Mouse (Mus musculus) olfactory bulb, adult 2 months (tissue): ENCODE data around the gene Dab2. TPM values are rescaled to one million over a fixed set of nuclear protein-coding genes. Genes with fewer than 3 reads are reported as not detected.

ENCODE experiments used
- H3K27ac ChIP-seq: fragments of 200-500 bp; 2 replicates; pipeline ENCODE4 v1.5.1; 2012; ENCODE audit warnings: low read depth, low read length; ENCODE audit not compliant: insufficient read depth
- H3K4me1 ChIP-seq: fragments of 200-500 bp; 2 replicates; pipeline ENCODE4 v1.6.1; 2012; ENCODE audit warnings: low read length; ENCODE audit not compliant: control insufficient read depth, insufficient read depth
- H3K4me3 ChIP-seq: fragments of 200-500 bp; 2 replicates; pipeline ENCODE4 v1.5.1; 2012; ENCODE audit warnings: mild to moderate bottlenecking, low read depth, low read length, moderate library complexity; ENCODE audit not compliant: insufficient read depth
- CTCF ChIP-seq: fragments of 200-500 bp; IDR thresholded peaks from 2 replicates; pipeline ENCODE4 v1.5.1; 2012; ENCODE audit warnings: low read depth, mild to moderate bottlenecking, low read length, moderate library complexity; ENCODE audit not compliant: insufficient read depth
- POLR2A ChIP-seq: fragments of 200-500 bp; IDR thresholded peaks from 2 replicates; pipeline ENCODE4 v1.6.1; 2012; ENCODE audit warnings: mild to moderate bottlenecking, low read depth, low read length, moderate library complexity; ENCODE audit not compliant: insufficient read depth
- WGBS: fragments of 180-500 bp; shearing (Covaris S2); methylation state at CpG from one replicate; pipeline ENCODE4 v1.1.7; 2018; 5-methylcytosine and 5-hydroxymethylcytosine counted together
- polyA plus RNA-seq: library from polyadenylated mRNA; stranded (reverse); fragments of >200 nt; gene quantifications from 2 replicates; pipeline ENCODE4 v1.2.4, GENCODE M21; 2012; ENCODE audit warnings: low replicate concordance; ENCODE audit not compliant: missing spikeins, insufficient read depth, insufficient read length

The Dab2 gene
- polyA plus RNA-seq, 1 experiment: not detected

DNA sequence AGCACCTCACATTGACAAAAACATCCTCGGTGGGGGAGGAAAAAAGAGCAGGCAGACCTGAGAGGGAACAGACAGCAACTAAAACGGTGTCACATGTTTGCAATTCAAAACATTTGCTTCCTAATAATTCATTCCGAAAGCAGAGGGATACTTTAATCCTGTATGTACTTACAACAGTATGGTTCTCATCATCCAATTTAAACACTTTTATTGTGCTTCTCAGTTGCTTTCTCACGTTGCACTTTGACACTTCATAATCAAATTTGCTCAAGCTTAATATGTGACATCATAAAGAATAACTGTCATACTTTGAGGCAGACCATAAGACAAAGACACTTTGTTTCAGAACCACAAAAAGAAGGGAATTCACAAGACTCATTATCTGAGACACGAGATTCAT is 20.9 kb downstream of the Dab2 start:
- 62% methylated on average over 5 of the region's 5 CpGs for WGBS
- TF ChIP-seq CTCF: no peak
- no peak for TF ChIP-seq POLR2A
- Histone ChIP-seq H3K27ac (no peak overlapping the region), H3K4me1 (no peaks in the 10 kb centered on the region), H3K4me3 (no peak overlapping the region)

DNA sequence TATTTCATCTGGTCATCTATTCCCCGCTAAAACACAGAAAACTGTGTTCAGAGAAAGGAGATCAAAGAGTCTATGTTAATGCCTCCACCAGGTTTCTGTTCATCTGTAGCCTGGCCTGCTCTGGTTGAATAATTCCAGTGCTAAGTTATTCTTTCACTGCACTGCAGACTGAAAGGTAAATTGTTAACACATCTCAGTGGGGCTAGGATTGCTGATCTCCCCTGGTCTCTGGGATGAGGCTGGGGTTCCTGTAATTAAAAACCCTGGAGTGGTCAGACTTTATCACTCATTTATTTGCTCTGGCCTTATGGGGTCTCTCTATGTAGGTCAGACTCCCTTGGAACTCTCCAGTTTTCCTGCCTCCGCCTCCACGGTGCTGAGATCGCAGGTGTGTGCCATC is 21.7 kb downstream of the Dab2 start:
- WGBS: 88% methylated on average over 4 of the region's 4 CpGs
- TF ChIP-seq POLR2A (no peak), CTCF (no peak)
- no peak overlapping the region for H3K4me3 ChIP-seq
- no peaks in the 10 kb centered on the region for H3K4me1 ChIP-seq
- H3K27ac ChIP-seq: no peak overlapping the region

DNA sequence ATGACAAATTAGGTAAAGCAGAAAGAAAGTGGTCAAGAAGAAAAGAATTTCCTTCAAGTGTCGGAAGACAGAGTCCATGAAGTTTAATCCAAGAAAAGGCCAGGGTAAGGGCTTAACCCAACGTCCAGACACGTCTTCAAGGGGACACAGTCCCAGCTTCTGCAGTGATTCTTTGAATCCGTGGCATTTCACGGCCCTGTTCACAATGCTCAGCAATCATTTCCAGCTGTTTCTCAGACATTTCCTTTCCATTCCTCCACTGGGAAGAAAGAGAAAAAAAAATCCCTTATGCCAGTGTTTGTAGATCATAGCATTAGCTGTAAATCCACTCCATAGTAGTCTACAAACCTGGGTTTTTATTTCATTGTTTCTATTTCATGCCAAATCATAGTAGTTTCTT is 22.7 kb downstream of the Dab2 start:
- H3K27ac ChIP-seq: no peak overlapping the region
- TF ChIP-seq CTCF (no peak), POLR2A (no peak)
- WGBS: 47% methylated on average over 5 of the region's 5 CpGs
- no peak overlapping the region for H3K4me3 ChIP-seq
- no peaks in the 10 kb centered on the region for H3K4me1 ChIP-seq

DNA sequence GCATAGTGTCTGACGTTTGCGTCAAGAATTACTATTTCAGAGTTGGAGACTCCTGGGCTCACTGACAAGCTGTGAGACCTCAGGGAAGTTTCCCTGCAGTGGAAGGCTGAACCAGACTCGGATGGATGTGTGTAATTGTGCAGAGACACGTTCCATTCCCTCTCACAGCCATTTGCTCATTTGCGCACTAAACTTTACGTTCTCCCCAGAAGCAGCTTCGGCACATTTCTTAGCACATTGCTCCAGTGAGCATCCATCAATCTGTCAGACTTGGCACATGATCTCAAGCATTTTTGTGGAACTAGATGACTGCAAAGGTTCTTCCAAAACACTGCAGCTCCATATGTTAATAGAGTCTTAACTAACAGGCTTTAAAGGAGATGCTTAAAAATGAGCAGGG is 24.0 kb downstream of the Dab2 start:
- WGBS: 83% methylated on average over 7 of the region's 7 CpGs
- Histone ChIP-seq H3K27ac (no peak overlapping the region), H3K4me1 (no peaks in the 10 kb centered on the region), H3K4me3 (no peak overlapping the region)
- no peak for TF ChIP-seq POLR2A
- TF ChIP-seq CTCF: no peak

DNA sequence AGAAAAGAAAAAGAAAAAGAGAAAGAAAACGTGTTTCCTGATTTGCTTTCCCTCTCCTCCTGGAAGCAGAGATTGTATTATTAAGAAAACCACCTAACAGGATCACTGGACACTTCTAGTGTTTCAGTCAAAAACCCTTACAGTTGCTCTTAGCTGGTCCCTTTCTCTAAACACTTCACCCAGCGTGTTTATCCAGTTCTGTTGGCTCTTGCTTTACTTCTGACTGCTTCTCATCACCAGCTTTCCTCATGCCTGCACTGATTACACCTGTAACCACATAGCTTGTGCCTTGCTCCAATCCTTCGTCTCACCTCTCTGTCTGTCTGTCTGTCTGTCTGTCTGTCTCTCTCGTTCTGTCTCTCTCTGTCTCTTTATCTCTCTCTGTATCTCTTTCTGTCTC is 25.9 kb downstream of the Dab2 start:
- 80% methylated on average over 4 of the region's 4 CpGs for WGBS
- Histone ChIP-seq H3K27ac (no peak overlapping the region), H3K4me1 (no peaks in the 10 kb centered on the region), H3K4me3 (no peak overlapping the region)
- TF ChIP-seq CTCF: no peak
- TF ChIP-seq POLR2A: no peak

DNA sequence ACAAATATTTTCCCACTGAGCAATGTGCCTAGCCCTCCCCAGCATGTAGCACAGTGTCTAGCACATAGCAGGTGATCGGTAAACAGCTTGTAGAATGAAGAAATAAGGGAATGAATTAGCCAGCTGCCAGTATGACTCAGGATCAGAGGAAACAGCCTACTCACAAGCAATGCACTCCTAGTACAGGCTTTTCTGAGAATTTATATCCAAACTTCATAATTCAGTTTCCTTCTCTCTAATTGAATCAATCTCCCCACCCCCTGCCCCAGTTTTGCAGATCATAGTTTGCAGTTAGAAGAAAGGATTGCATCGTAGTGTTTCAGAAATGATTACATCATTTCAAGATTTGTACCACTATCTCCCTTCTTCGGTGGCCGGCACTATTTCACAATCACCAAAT is 26.4 kb downstream of the Dab2 start:
- Histone ChIP-seq H3K4me3 (no peak overlapping the region), H3K27ac (no peak overlapping the region), H3K4me1 (no peaks in the 10 kb centered on the region)
- WGBS: 65% methylated on average over 4 of the region's 4 CpGs
- TF ChIP-seq POLR2A: no peak
- TF ChIP-seq CTCF: no peak

DNA sequence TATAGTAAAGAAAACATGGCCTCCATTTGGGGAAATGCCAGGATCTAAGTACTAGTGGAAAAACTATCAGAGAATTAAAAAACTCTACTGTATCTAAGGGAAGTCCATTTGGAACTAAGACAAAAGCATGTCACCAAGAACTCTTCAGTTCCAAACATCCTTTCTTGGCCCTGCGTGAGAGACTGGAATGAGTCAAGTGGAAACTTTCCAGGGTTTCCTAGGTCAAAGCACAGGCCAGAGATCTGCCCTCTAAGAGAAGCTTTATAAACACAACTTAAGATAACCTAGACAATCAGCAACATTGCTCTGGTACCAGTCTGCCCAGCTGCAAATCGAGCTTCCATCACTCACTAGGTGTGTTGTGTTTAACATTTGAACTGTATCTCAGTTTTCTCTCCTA is 31.8 kb downstream of the Dab2 start:
- no peaks in the 10 kb centered on the region for H3K4me1 ChIP-seq
- no peak for TF ChIP-seq POLR2A
- TF ChIP-seq CTCF: no peak
- 78% methylated on average over 2 of the region's 2 CpGs for WGBS
- no peak overlapping the region for H3K27ac ChIP-seq
- H3K4me3 ChIP-seq: no peak overlapping the region

DNA sequence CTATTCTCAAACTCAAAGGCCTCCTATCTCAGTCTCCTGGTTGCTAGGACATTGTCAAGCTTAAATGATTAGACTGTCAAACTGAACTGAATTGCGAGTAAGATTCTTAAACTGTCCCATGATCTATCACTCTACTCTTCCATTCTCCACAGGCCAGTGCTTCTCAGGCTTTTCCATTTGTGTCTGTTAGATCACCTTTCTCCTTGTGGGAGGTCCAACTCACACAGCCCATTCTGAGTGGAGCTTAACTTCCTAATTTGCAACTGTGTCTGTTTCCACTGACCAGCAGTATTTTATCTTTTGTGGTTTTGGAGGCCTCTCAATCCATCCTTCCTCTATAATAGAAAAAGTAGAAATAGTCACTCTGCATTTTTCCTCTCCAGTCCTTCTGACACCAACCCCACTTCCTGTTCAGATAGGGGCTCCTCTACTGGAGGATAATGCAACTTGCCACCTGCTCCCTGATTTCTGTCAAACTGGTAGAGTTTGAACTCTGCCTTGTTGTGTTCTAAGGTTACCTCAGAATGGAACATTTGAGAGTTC is 35.1 kb downstream of the Dab2 start:
- Histone ChIP-seq H3K4me3 (no peak overlapping the region), H3K4me1 (no peaks in the 10 kb centered on the region), H3K27ac (no peak overlapping the region)
- TF ChIP-seq POLR2A (no peak), CTCF (no peak)
- WGBS: 97% methylated on average over 1 of the region's 1 CpGs

DNA sequence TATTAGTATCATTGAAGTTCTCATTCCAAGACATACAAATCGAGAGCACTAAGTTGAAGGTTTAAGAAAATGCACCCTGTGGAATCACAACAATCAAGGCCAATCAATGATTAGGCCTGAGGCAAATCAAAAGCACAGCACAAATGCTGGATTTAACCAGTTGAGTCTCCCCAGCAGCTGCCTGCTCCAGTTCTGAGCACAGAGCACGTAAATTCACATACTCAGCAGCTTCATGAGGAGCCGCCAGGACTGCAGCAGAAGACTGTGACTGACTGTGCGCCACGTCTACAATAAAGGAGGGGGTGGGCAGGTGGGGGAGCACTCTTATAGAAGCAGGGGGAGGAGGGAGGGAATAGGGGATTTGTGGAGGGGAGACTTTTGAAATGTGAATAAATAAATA is 40.2 kb downstream of the Dab2 start:
- H3K27ac ChIP-seq: no peak overlapping the region
- TF ChIP-seq POLR2A (no peak), CTCF (no peak)
- WGBS: 77% methylated on average over 5 of the region's 5 CpGs
- H3K4me1 ChIP-seq: no peaks in the 10 kb centered on the region
- no peak overlapping the region for H3K4me3 ChIP-seq

DNA sequence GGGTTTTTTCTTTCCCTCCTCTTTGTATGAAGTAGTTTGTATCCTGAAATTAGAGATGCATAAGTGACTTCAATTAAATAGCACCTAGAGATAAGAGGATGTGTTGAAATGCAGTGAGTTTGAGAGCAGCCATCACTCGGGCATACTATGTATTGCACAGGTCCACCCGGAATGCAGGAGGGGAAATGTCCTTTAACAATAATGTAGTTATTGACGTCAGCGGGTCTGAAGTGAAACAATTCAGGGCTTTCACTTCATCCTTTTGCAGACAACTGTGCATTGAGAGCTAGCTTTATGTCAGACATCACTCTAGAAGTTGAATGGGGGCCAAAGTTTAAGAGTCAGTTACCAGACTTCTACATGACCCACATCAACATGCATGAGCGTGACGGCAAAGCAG is 40.8 kb downstream of the Dab2 start:
- 83% methylated on average over 6 of the region's 6 CpGs for WGBS
- no peak overlapping the region for H3K27ac ChIP-seq
- no peak for TF ChIP-seq POLR2A
- TF ChIP-seq CTCF: no peak
- no peak overlapping the region for H3K4me3 ChIP-seq
- no peaks in the 10 kb centered on the region for H3K4me1 ChIP-seq
